Mouse (Mus musculus): ENCODE measurements around the gene Gm17304. TPM values are rescaled to one million over a fixed set of nuclear protein-coding genes. Genes with fewer than 3 reads are reported as not detected.

Gene Gm17304
- total RNA-seq (2012; rRNA removed) (not detected in 2 replicates), polyA plus RNA-seq (2012; ENCODE audit: insufficient read depth in 1 of 2, insufficient read length in 2 of 2, low read depth in 1 of 2, low replicate concordance in 2 of 2, missing spikeins in 1 of 2) (not detected)

GRCm38 (mm10) chr5:106608798-106609197 lies at the start of gene Gm17304:
Gene Gm17304 (plus strand): TSS chr5:106609098.
- no peak within 1 kb of the TSS for H3K27ac ChIP-seq (ENCODE audit: control insufficient read depth, low read depth, low read length)
- no peaks in the 10 kb centered on the region for H3K27me3 ChIP-seq (ENCODE audit: control insufficient read depth in 1 of 2, insufficient read depth in 2 of 2, low read length in 2 of 2)
- H3K4me1 ChIP-seq (ENCODE audit: control insufficient read depth in 1 of 2, insufficient read depth in 2 of 2, low read length in 2 of 2) = no peaks in the 10 kb centered on the region
- 0 out of 2 replicates have a peak, but pooled peaks cover 1% of the 10 kb centered on the region for H3K79me2 ChIP-seq (ENCODE audit: control insufficient read depth, insufficient read depth, low read length, poor library complexity)
- no peak for TF ChIP-seq USF2 (IDR thresholded peaks at IDR 0.05; ENCODE audit: borderline replicate concordance in 1 of 2, insufficient read depth in 1 of 2, low read depth in 1 of 2, low read length in 2 of 2)
- no peak for TF ChIP-seq BHLHE40 (IDR thresholded peaks at IDR 0.05; ENCODE audit: borderline replicate concordance, low read depth, low read length)
- TF ChIP-seq MAZ (IDR thresholded peaks at IDR 0.05; ENCODE audit: low read depth, low read length) = no peak
- DNase-seq (ENCODE audit: low read depth, low spot score) = no peak
- no peak within 1 kb of the TSS for H3K4me3 ChIP-seq (ENCODE audit: control insufficient read depth in 1 of 2, insufficient read depth in 1 of 2, low read depth in 2 of 2, low read length in 2 of 2)
- no peak within 1 kb of the TSS for H3K9ac ChIP-seq (ENCODE audit: control insufficient read depth, low read depth, low read length, poor library complexity, severe bottlenecking)
- H3K36me3 ChIP-seq (ENCODE audit: control insufficient read depth in 1 of 2, insufficient read depth in 2 of 2, low read length in 2 of 2) = peaks cover 0 to 3% of the 10 kb centered on the region in 2 experiments; a peak in 2 of 4 replicates
- no peaks in the 10 kb centered on the region for H3K9me3 ChIP-seq (replicated peaks; ENCODE audit: insufficient read depth, low read length)

- TF ChIP-seq E2F4 (IDR thresholded peaks at IDR 0.05; ENCODE audit: borderline replicate concordance, low read depth, low read length) (no peak), RAD21 (IDR thresholded peaks at IDR 0.05; ENCODE audit: low read depth, low read length) (no peak), NRF1 (IDR thresholded peaks at IDR 0.05; ENCODE audit: insufficient read depth, low read depth, low read length, poor library complexity, severe bottlenecking) (no peak), UBTF (IDR thresholded peaks at IDR 0.05; ENCODE audit: borderline replicate concordance, insufficient read depth, low read depth, low read length) (no peak), SMC3 (IDR thresholded peaks at IDR 0.05; ENCODE audit: low read depth, low read length) (no peak), TBP (IDR thresholded peaks at IDR 0.05; ENCODE audit: low read depth, low read length) (no peak), BHLHE40 (IDR thresholded peaks at IDR 0.05; ENCODE audit: borderline replicate concordance, low read depth, low read length) (no peak), MYB (IDR thresholded peaks at IDR 0.05; ENCODE audit: low read depth, low read length) (no peak), ETS1 (IDR thresholded peaks at IDR 0.05; ENCODE audit: low read depth, low read length) (no peak), CTCF (IDR thresholded peaks at IDR 0.05 in 2 of 3, conservative IDR thresholded peaks at IDR 0.05 in 1 of 3; ENCODE audit: control insufficient read depth in 1 of 3, insufficient read depth in 1 of 3, low read depth in 2 of 3, low read length in 3 of 3, poor library complexity in 1 of 3, severe bottlenecking in 1 of 3) (no peak), ZC3H11A (IDR thresholded peaks at IDR 0.05; ENCODE audit: low read depth, low read length) (no peak), MAX (IDR thresholded peaks at IDR 0.05; ENCODE audit: low read length) (no peak), POLR2AphosphoS5 (IDR thresholded peaks at IDR 0.05; ENCODE audit: borderline replicate concordance, low read depth, low read length) (no peak), ELF1 (IDR thresholded peaks at IDR 0.05; ENCODE audit: low read depth, low read length) (no peak), JUND (IDR thresholded peaks at IDR 0.05; ENCODE audit: low read depth, low read length) (no peak), CHD2 (IDR thresholded peaks at IDR 0.05; ENCODE audit: low read length) (no peak), ZMIZ1 (IDR thresholded peaks at IDR 0.05; ENCODE audit: low read depth, low read length) (no peak), ZKSCAN1 (IDR thresholded peaks at IDR 0.05; ENCODE audit: low read depth, low read length) (no peak)
- Histone ChIP-seq H3K79me2 (ENCODE audit: control insufficient read depth, insufficient read depth, low read length, poor library complexity) (no peaks in the 10 kb centered on the region), H3K36me3 (ENCODE audit: control insufficient read depth in 1 of 2, insufficient read depth in 2 of 2, low read length in 2 of 2) (no peaks in the 10 kb centered on the region), H3K9me3 (replicated peaks; ENCODE audit: insufficient read depth, low read length) (no peaks in the 10 kb centered on the region), H3K4me1 (ENCODE audit: control insufficient read depth in 1 of 2, insufficient read depth in 2 of 2, low read length in 2 of 2) (no peaks in the 10 kb centered on the region), H3K4me3 (ENCODE audit: control insufficient read depth in 1 of 2, insufficient read depth in 1 of 2, low read depth in 2 of 2, low read length in 2 of 2) (no peak overlapping the region), H3K27me3 (ENCODE audit: control insufficient read depth in 1 of 2, insufficient read depth in 2 of 2, low read length in 2 of 2) (no peaks in the 10 kb centered on the region), H3K9ac (ENCODE audit: control insufficient read depth, low read depth, low read length, poor library complexity, severe bottlenecking) (no peak overlapping the region), H3K27ac (ENCODE audit: control insufficient read depth, low read depth, low read length) (no peak overlapping the region)
- DNase-seq (ENCODE audit: low read depth, low spot score) = no peak
Measured at GRCm38 (mm10) chr5:106560631-106561498, 48.0 kb upstream of the Gm17304 start.
